Mouse (Mus musculus): ENCODE results near the gene Psmb1.
"Not testable (repeated sequence)": the region's sequence is repeated elsewhere in the genome, so short reads cannot be mapped to it uniquely, and the experiment has no call there.

The Psmb1 gene

GRCm38 (mm10) chr17:15461921-15462495 is 37.5 kb downstream of the Psmb1 start:
- DNase-seq (ENCODE audit: low read depth, low spot score) = no peak

GRCm38 (mm10) chr17:15459761-15460160 is 39.8 kb downstream of the Psmb1 start:
- no peak for DNase-seq (ENCODE audit: low read depth, low spot score)

GRCm38 (mm10) chr17:15456595-15456994 is 43.0 kb downstream of the Psmb1 start:
- no peak for DNase-seq (ENCODE audit: low read depth, low spot score)

DNA sequence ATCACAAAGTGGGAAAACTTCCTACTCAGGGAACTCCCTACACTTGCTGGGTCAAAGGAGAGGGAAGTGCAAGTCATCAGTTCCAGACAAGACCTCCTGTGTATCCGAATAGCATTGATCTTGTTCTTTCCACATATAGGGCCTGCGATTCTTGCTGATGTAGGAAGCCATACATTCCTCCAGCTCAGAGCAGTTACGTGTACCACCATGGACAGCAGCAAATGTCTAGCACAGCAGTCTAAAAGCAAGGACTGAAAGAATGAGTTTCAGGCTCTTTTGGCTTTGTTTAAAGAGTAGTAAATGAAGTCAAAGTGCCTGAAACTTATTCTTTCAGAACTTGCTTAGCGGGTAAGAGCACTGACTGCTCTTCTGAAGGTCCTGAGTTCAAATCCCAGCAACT is 44.3 kb downstream of the Psmb1 start:
- DNase-seq (ENCODE audit: low read depth, low spot score) = no peak

DNA sequence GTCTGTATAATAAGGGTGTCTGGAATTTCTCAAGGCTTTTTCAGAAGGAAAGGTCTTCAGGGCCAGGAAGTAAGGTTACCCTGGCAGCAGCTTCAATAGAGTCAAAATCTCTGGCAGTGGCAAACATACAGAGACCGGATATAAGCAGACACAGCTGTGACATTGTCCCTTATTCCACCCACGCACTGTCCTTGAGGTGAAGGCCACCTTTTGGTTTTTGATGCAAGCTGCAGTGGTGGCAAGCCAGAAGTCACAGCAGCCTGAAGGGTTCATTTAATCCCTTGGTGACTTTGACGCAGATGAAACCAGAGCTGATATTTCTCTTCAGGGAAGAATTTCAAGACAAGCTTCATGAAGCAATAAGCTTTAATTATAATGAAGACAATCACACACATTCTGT is 49.9 kb downstream of the Psmb1 start:
- DNase-seq (ENCODE audit: low read depth, low spot score) = no peak

DNA sequence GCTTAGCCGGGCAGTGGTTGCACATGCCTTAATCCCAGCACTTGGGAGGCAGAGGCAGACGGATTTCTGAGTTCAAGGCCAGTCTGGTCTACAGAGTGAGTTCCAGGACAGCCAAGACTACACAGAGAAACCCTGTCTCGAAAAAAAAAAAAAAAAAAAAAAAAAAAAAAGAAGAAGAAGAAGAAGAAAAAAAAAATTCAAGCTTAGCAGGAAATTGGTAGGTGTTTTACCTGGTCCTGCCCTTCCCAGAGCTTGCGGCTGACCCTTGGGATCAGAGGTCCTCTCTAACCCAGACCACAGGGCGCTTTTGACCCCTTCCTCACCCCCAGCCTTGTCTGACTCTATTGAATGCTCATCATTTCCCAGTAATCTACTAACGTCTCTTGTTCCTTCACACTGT is 50.4 kb downstream of the Psmb1 start:
- not testable (repeated sequence) for DNase-seq (ENCODE audit: low read depth, low spot score)

DNA sequence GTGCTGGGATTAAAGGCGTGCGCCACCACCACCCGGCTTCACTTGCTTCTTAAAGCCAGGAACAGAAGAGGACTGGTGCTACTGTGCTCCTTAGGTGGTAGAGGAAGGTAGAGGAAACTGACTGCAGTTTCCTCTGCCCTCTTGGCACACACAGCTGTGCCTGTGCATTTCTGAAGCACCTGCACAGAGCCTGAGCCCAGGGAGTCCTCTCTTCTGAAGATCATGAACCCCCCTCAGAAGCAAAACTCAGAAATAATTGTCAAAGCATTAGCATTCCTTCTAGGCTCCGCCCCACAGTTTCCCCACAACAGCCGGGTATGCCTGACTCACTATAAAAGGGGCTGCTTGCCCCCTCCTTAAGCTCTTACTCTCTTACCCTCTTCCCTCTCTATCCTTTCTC is 51.7 kb downstream of the Psmb1 start:
- DNase-seq (ENCODE audit: low read depth, low spot score) = no peak

DNA sequence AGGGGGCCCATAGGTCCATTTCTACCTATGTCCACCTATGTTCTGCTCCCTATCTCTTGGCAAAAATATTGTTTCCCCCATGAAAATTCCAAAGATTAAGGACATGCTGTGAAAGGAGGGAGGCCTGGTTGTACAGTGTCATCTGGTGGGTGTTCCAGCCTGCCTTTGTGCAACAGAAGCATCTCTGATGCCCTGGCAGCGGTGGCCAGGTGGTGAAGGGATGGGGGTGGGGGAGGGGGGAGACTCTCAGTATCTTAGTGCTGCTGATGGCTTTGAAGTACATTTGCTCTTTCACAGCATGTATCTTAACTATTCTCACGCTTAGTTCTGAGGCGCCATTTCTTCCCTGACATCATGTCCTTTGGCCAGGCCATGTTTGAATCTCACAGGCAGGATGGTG is 54.1 kb downstream of the Psmb1 start:
- DNase-seq (ENCODE audit: low read depth, low spot score) = no peak

DNA sequence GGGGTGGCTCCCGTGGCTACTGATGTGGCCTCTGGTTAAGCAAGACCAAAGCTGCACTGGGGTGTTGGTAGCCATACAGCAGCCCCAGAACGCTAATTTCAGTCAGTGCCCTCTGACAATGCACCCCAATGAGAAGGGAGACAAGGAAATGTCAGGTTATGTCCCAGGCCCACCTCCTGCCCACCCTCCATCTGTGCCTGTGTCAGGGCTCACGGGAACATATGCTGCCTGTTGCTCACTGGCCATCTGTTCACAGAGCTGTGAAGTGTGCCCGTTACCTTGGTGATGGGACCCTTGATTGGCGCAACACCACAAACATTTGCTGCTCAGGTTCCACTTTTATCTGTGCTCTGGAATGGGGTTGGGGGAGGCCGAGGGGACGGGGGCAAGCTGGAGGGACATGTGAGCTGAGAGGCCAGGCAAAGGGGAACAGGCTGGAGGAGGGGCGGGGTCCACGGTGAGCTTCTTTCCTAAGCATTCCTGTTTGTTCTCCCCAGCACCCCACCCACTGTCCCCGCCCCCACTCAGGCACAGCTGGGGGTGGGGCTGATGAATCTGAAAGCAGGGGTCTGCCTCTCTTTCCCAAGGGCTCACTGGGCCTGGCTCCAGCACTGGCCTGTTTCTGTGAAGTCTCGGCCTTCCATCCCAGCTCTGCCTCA is 59.0 kb downstream of the Psmb1 start:
- no peak for DNase-seq (ENCODE audit: low read depth, low spot score)

DNA sequence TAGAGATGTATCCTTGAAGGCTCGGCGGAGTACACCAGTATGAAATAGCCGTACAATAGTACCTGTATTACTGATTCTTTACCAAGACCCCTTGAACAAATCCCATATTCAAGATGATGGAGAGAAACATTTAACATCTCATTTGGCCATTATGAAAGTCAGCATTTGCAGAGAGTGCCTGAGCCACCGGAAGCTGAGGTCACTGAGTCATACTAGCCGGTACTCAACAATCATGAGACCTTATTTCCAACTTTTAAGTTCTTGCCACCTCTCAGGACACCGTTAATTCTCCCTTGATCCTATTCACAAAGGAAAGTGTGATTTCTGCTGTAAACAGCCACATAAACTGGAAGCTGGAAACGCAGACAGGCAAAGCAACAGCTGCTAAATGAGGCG is 59.5 kb downstream of the Psmb1 start:
- no peak for DNase-seq (ENCODE audit: low read depth, low spot score)

- DNase-seq (ENCODE audit: low read depth, low spot score) = no peak
These were observed 64.8 kb downstream of the Psmb1 start for GRCm38 (mm10) chr17:15434748-15435147.

DNA sequence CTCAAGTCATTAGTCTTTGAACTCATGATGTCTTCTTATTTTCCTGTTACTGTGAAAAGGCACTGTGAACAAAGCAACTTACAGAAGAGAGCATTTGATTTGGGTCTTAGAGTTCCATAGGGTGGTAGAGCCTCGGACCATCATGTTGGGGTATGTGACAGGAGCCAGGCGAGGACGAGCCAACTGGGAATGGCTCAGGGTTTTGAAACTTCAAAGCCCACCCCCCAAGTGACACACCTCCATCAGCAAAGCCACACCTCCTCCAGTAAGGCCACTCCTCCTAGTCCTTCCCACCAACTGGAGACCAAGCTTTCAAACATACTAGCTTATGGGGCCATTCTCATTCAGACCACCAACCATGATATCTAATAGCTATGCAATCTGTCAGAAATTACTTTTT is 67.5 kb downstream of the Psmb1 start:
- DNase-seq (ENCODE audit: low read depth, low spot score) = no peak

GRCm38 (mm10) chr17:15431551-15431950 is 68.0 kb downstream of the Psmb1 start:
- DNase-seq (ENCODE audit: low read depth, low spot score) = no peak

GRCm38 (mm10) chr17:15431021-15431514 is 68.5 kb downstream of the Psmb1 start:
- peak; percentile 6 for DNase-seq (ENCODE audit: low read depth, low spot score)

- DNase-seq (ENCODE audit: low read depth, low spot score) = no peak
These were observed 69.6 kb downstream of the Psmb1 start for GRCm38 (mm10) chr17:15429937-15430336.

DNA sequence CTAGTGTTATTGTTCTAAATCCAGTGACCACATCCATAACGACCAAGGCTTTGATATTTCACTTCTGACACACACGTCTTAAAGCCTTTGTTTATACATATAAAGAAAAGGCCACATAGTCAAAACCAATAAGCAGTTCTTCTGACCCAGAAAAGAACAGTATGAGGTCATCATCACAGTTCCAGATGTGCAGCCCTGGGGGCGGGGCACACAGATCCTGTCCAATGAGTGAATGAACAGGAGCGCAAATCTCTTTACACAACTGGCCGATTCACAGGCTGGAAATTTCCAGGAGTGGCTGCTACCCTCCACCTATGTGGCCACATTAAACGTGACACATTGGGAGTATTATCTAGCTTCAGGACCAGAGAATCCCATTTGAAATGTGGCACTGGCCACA is 70.1 kb downstream of the Psmb1 start:
- no peak for DNase-seq (ENCODE audit: low read depth, low spot score)

DNA sequence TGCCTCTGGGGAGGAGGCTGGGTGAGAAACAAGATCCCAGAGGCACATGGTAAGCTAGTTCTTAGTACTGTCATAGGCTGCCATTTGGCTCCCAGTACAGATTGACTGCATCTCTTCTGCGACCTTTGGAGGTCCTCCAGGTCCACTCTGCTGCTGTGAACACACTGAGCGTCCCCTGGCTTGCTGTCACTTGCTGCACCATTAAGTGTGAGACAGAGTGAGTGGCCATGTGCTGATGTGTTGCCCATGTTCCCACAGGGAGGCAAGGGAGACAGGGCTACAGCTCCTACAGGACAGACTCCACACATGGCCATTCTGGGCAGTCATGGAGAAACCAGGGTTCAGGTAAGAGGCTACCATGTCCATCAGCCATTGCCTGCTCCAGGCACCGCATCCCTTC is 73.6 kb downstream of the Psmb1 start:
- no peak for DNase-seq (ENCODE audit: low read depth, low spot score)

All from CD4-positive, CD25-positive, alpha-beta regulatory T cell, adult 2 months (primary cell).